Mouse (Mus musculus) bone marrow macrophage, adult 2 months (primary cell): ENCODE results near the gene Rasa4.
"Not testable (repeated sequence)": the region's sequence is repeated elsewhere in the genome, so short reads cannot be mapped to it uniquely, and the experiment has no call there.

ENCODE experiments used
- CTCF ChIP-seq: IDR thresholded peaks from 2 replicates; pipeline ENCODE4 v1.5.1; 2012; ENCODE audit warnings: low read depth, mild to moderate bottlenecking, low read length, moderate library complexity
- POLR2A ChIP-seq: IDR thresholded peaks from 2 replicates; pipeline ENCODE4 v1.6.1; 2012; ENCODE audit warnings: mild to moderate bottlenecking, low read depth, low read length, borderline replicate concordance

GRCm38 (mm10) chr5:136048541-136048940 is 35.2 kb upstream of the Rasa4 start:
- TF ChIP-seq CTCF, POLR2A: not testable (repeated sequence)
